Mouse (Mus musculus): Measurements from ENCODE around the gene Papss1.

The Papss1 gene

GRCm38 (mm10) chr3:131586818-131587217, 22.2 kb downstream of the Papss1 start:
- no peak for DNase-seq

DNA sequence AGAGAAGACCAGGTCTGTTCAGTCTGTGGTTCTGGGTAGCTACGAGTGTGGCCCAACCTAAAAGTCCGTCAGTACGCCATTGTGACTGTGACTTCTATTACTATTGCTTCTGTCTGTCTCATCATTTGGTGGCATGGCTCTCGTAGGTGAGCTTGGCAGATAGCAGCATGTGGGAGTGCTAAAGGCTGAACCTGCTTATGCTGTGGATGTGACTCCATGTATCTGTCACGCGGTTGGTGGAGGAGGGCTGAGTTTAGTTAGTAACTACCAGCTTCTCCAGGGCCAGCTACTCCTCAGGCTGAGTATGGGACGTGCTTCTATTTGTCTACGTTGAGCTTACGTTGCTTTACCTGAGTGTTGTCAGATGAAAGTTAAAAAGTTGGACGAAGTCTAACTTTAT, 23.4 kb downstream of the Papss1 start:
- no peak for DNase-seq

DNA sequence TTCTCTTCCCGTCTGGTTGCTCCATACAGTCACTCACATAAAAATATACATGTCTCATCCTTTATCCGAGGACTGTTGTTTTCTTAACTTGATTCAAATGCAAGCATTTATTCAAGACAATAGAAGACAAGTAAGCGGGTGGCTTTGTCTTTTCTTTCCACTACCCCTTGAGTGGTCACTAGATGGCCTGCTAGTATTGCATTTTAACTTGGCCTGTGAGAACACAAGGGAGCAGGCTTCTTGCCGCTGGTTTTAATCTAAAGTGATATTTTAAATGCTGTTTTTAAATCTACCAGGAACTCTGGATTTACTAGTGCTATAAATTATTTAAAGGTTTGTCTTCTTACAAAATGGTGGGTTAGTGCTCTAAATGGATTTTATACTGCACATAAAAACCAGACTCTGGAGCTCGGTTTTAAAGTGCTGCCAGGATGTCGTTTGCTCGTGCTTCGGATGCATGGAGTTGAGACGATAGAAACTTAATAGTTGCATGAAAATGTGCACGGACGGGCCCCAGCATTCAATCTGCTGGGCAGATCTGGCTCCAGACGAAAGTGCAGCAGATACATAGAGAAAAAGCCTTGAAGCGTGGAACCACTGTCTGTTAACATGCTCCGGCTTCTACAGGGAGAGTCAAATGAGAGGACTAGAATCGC, 28.7 kb downstream of the Papss1 start:
- no peak for DNase-seq

DNA sequence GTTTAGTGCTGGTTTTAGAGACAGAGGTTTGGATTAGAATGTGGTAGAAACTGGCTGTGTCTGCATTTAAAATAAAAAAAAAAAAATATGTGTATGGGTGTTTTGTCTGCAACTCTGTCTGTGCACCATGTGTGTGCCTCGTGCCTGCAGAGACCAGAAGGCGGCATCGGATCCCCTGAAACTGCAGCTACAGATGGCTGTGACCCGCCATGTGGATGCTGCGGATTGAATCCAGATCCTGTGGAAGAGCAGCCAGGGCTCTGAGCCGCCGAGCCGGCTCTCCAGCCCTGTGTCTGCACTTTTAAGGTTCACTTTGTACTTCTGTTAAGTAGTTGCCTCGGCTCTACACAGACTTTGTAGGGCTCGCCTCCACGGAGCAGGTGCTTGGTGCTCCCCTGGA, 29.8 kb downstream of the Papss1 start:
- DNase-seq = no peak

GRCm38 (mm10) chr3:131595546-131596245, 31.1 kb downstream of the Papss1 start:
- no peak for DNase-seq

DNA sequence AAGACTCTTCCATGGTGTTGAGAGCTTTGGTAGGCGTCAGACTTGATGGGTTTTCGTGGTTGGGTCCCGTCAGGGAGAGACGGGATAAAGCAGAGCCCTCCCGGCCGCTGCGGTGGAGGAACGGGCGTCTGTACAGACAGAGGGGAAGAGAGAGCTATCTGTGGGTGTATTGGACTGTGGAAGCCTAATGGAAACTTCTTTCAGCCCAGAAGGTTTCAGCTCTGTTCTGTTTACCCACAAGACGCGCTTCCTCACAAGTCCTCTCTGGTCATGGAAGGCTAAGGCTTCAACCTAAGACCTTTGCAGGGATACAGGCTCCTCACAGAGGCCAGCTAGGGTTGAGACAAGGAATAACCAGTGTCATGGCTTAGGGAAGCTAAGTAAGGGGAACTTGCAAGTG, 36.2 kb downstream of the Papss1 start:
- DNase-seq = no peak

DNA sequence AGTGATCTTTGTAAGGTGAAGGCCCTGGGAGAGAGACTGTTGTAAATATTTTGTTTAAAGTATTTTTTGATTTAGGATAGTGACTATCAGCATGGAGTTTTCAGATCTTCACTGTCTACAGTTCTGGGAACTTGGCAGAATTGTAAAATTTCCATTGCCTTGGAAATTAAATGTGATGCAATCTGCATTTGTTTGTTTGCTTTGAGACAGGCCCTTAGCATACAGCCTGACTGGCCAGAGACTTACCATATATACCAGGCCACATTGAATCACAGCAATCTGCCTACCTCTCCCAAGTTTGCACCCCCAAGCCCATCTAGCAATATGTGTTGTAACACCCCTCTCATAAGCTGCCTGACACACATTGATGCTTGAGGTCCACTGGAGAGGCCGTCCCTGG, 36.8 kb downstream of the Papss1 start:
- no peak for DNase-seq

GRCm38 (mm10) chr3:131602995-131603414, 38.4 kb downstream of the Papss1 start:
- no peak for DNase-seq

GRCm38 (mm10) chr3:131608112-131608511, 43.5 kb downstream of the Papss1 start:
- no peak for DNase-seq

DNA sequence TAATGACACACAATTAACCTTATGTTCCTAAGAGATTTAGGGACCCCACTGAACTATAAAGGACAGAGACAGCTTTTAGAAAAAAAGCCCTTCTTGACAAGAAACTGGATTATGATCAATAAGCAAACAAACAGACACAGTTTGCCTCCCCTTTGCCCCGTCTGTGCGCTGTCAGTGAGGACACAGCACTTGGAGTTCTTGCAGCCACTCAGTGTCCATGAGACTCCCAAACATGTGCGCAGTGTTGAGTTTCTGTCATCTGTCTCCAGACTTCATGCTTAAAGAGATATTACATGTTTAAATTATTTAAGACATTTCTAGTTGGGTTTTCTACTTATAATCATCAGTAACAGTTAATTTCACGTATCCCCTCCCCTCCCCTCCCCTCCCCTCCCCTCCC, 45.1 kb downstream of the Papss1 start:
- DNase-seq = no peak

DNA sequence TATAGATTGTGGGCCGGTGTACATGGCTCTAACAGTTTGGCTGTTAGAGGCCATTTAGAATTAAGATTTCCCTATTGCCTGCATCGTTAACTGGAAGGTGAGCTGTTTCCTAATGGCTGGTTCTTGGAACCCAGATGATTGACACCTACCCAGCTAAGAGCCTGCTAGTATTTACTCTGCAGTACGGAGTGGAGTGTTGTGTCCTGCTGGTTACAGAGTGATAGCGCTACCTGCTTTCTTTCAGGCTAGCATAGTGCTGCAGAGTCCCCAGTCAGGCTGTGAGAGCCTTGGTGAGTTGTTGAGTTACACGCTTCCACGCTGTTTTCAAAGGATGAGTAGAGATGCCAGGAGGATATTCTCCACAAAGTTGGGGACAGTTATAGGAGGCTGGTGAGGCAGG, 46.0 kb downstream of the Papss1 start:
- DNase-seq = no peak

DNA sequence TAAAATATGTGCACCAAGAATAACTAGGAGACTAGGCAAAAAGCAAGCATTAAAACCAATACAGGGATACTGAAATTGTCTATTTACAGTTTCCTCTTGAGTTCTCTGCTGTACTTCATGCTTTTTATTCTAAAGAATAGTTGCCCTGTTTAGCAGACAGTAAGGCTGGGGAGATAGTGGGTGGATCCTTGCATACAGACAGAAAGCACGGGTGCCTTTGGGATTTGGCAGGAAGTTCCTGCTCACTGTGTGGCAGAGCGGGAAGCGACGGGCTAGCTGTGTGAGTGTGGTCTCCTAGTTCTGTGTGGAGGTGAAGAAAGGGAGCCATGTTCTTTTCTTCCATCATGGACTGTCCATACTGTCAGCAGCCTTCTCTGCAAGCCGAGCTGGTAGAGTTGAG, 48.3 kb downstream of the Papss1 start:
- DNase-seq = no peak

GRCm38 (mm10) chr3:131614056-131614455, 49.5 kb downstream of the Papss1 start:
- DNase-seq = no peak

GRCm38 (mm10) chr3:131618580-131619338, 54.2 kb downstream of the Papss1 start:
- no peak for DNase-seq

GRCm38 (mm10) chr3:131623208-131623607, 58.6 kb downstream of the Papss1 start:
- no peak for DNase-seq

GRCm38 (mm10) chr3:131624063-131624462, 59.5 kb downstream of the Papss1 start:
- no peak for DNase-seq

GRCm38 (mm10) chr3:131627476-131627875, 62.9 kb downstream of the Papss1 start:
- no peak for DNase-seq

DNA sequence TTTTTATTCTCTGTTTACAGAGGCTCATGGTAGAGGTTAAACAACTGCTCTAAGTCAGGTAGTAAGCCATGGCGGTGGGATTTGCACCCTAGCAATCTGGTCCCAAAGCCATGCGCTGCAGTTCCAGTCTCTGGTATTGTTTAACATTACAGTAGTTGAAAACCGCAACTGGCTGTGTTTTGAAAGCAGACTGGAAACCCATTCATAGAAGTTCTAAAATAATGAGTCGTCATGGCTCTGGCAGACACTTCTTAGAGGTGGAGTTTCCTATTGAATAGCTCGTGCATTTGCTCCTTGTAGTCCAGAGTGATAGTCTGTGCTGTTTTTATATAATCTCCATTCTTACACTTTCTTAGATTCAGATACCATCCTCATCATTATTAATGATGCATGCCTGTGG, 63.7 kb downstream of the Papss1 start:
- DNase-seq = no peak

GRCm38 (mm10) chr3:131628931-131629330, 64.4 kb downstream of the Papss1 start:
- no peak for DNase-seq

- DNase-seq = peak; percentile 60
Measured at GRCm38 (mm10) chr3:131630407-131631317, 66.1 kb downstream of the Papss1 start.

DNA sequence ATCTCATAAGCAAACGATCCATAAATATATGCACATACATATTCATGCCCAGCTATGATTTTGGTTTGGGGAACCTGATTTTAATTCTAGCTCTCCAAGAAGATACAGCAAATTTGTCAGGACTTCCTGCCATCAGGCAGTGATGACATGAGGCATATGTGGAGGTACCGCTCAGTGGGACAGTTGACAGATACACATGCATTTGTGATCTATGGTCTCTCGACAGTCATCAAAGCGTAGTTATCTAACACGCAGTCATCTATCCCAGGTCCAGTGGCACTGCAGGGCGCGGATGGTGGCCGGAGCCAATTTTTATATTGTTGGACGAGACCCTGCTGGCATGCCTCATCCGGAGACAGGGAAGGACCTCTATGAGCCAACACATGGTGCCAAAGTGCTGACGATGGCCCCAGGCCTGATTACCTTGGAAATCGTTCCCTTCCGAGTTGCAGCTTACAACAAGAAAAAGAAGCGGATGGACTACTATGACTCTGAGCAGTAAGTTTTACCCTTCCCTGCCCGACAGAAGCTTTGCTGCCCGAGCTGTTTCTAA, 66.8 kb downstream of the Papss1 start:
- DNase-seq = peak; percentile 92

- no peak for DNase-seq
Measured at GRCm38 (mm10) chr3:131634091-131634490, 69.5 kb downstream of the Papss1 start.

- no peak for DNase-seq
Measured at GRCm38 (mm10) chr3:131636126-131636525, 71.6 kb downstream of the Papss1 start.
